Mouse (Mus musculus) layer of hippocampus, adult 11-12 months (tissue): Measurements from ENCODE around the gene Gpr84.
A peak's percentile ranks its signal among the peaks of the same experiment; 100 is the strongest.
"Not testable (repeated sequence)": the region's sequence is repeated elsewhere in the genome, so short reads cannot be mapped to it uniquely, and the experiment has no call there.

Source experiments
- DNase-seq: peaks from one replicate; pipeline ENCODE4 v3.0.0; 2022; ENCODE audit warnings: low spot score

The Gpr84 gene

GRCm38 (mm10) chr15:103285778-103286417 lies 24.5 kb downstream of the Gpr84 start:
- no peak for DNase-seq

GRCm38 (mm10) chr15:103284647-103285046 lies 25.8 kb downstream of the Gpr84 start:
- no peak for DNase-seq

- no peak for DNase-seq
Measured at GRCm38 (mm10) chr15:103284066-103284465, 26.3 kb downstream of the Gpr84 start.

- no peak for DNase-seq
Measured at GRCm38 (mm10) chr15:103281465-103282205, 28.8 kb downstream of the Gpr84 start.

- DNase-seq = no peak
Measured at GRCm38 (mm10) chr15:103280817-103281464, 29.5 kb downstream of the Gpr84 start.

GRCm38 (mm10) chr15:103279750-103280149 lies 30.7 kb downstream of the Gpr84 start:
- DNase-seq = no peak

- DNase-seq = no peak
Measured at GRCm38 (mm10) chr15:103277949-103278348, 32.5 kb downstream of the Gpr84 start.

GRCm38 (mm10) chr15:103275943-103276342 lies 34.5 kb downstream of the Gpr84 start:
- DNase-seq = not testable (repeated sequence)

GRCm38 (mm10) chr15:103272419-103273279 lies 37.8 kb downstream of the Gpr84 start, which contains the start of gene Copz1:
Copz1 (plus strand) TSS chr15:103272714.
- DNase-seq = peak; percentile 98

GRCm38 (mm10) chr15:103268903-103269302 lies 41.5 kb downstream of the Gpr84 start:
- DNase-seq = no peak

GRCm38 (mm10) chr15:103264794-103265193 lies 45.6 kb downstream of the Gpr84 start:
- DNase-seq = no peak

GRCm38 (mm10) chr15:103259989-103260388 lies 50.4 kb downstream of the Gpr84 start:
- DNase-seq = no peak

- no peak for DNase-seq
Measured at GRCm38 (mm10) chr15:103259162-103259561, 51.2 kb downstream of the Gpr84 start.
